Mouse (Mus musculus): ENCODE data around the gene Nos3.

The Nos3 gene

GRCm38 (mm10) chr5:24401969-24402368 is 37.4 kb downstream of the Nos3 start:
- DNase-seq, result no peak

- no peak for DNase-seq
These were observed 40.2 kb downstream of the Nos3 start for GRCm38 (mm10) chr5:24404594-24405360.

- no peak for DNase-seq
These were observed 40.8 kb downstream of the Nos3 start for GRCm38 (mm10) chr5:24405389-24405876.

- DNase-seq, result no peak
These were observed 44.0 kb downstream of the Nos3 start for GRCm38 (mm10) chr5:24408651-24409050.

- no peak for DNase-seq
These were observed 44.9 kb downstream of the Nos3 start for GRCm38 (mm10) chr5:24409466-24409865.

GRCm38 (mm10) chr5:24412063-24412462 is 47.5 kb downstream of the Nos3 start:
- no peak for DNase-seq

GRCm38 (mm10) chr5:24413042-24413693 is 48.6 kb downstream of the Nos3 start, which contains the start of gene Asic3:
Asic3 (plus strand) TSS chr5:24413392.
- DNase-seq, result no peak

GRCm38 (mm10) chr5:24413938-24414337 is 49.3 kb downstream of the Nos3 start:
- no peak for DNase-seq

GRCm38 (mm10) chr5:24416222-24416736 is 51.7 kb downstream of the Nos3 start:
- peak; percentile 81 to 82 for DNase-seq

- no peak for DNase-seq
These were observed 53.0 kb downstream of the Nos3 start for GRCm38 (mm10) chr5:24417587-24417986.

- DNase-seq, result no peak
These were observed 55.8 kb downstream of the Nos3 start for GRCm38 (mm10) chr5:24420381-24420780.

GRCm38 (mm10) chr5:24423129-24424003 is 58.8 kb downstream of the Nos3 start, which contains the start of the genes Cdk5 and Slc4a2:
Cdk5 (minus strand) TSS chr5:24423530.
Slc4a2 (plus strand) TSS chr5:24423837.
- DNase-seq, result peak; percentile 98 to 100

- DNase-seq, result no peak
These were observed 59.6 kb downstream of the Nos3 start for GRCm38 (mm10) chr5:24424004-24424781.

- peak; percentile 65 to 81 for DNase-seq
These were observed 60.3 kb downstream of the Nos3 start for GRCm38 (mm10) chr5:24424861-24425411.

- peak in 1 of 2 experiments; percentile 57 for DNase-seq
These were observed 60.9 kb downstream of the Nos3 start for GRCm38 (mm10) chr5:24425421-24426036.

GRCm38 (mm10) chr5:24426037-24426432 is 61.4 kb downstream of the Nos3 start:
- DNase-seq, result no peak

GRCm38 (mm10) chr5:24426556-24427284 is 62.1 kb downstream of the Nos3 start:
- no peak for DNase-seq

GRCm38 (mm10) chr5:24427285-24427633 is 62.6 kb downstream of the Nos3 start:
- no peak for DNase-seq

GRCm38 (mm10) chr5:24427981-24428402 is 63.4 kb downstream of the Nos3 start:
- no peak for DNase-seq

- no peak for DNase-seq
These were observed 64.0 kb downstream of the Nos3 start for GRCm38 (mm10) chr5:24428596-24428995.
